Mouse (Mus musculus) kidney, adult 10 weeks (tissue): Measurements from ENCODE around the gene Zfyve21. TPM values are rescaled to one million over a fixed set of nuclear protein-coding genes. Genes with fewer than 3 reads are reported as not detected.

Experiments
- polyA plus RNA-seq: library from polyadenylated mRNA; stranded (reverse); fragments of 350-450 nt; fragmentation: Illumina TruSeq; extraction: RNeasy Lipid Tissue Mini Kit (QIAGEN cat#74804); gene quantifications from one replicate; pipeline ENCODE4 v1.2.3, GENCODE M21; 2014; ENCODE audit warnings: low read depth, low replicate concordance

The Zfyve21 gene
- 22.7 TPM for polyA plus RNA-seq

GRCm38 (mm10) chr12:111813766-111814617 lies at the start of gene Zfyve21, which contains the start of gene Xrcc3:
Zfyve21 (plus strand) TSS chr12:111814170.
Xrcc3 (minus strand) TSS chr12:111813873.

Other genes with a start within 250 kb of the Zfyve21 start
- gene Mark3, start 239.6 kb upstream of the Zfyve21 start, polyA plus RNA-seq, result 228 TPM
- gene Ckb, start 141.8 kb upstream of the Zfyve21 start, polyA plus RNA-seq, result 1.2 TPM
- 0.28 TPM for gene Trmt61a, start 136.1 kb upstream of the Zfyve21 start, polyA plus RNA-seq
- gene Bag5, start 100.9 kb upstream of the Zfyve21 start, polyA plus RNA-seq, result 17.7 TPM
- gene Apopt1, start 100.9 kb upstream of the Zfyve21 start, polyA plus RNA-seq, result 34.8 TPM
- gene Klc1, start 55.3 kb upstream of the Zfyve21 start, polyA plus RNA-seq, result 2.7 TPM
- gene Xrcc3, start 297 bp upstream of the Zfyve21 start, polyA plus RNA-seq, result not detected
- 3.0 TPM for gene Ppp1r13b, start 93.9 kb downstream of the Zfyve21 start, polyA plus RNA-seq
- 1,899 TPM for gene Atp5mpl, start 152.8 kb downstream of the Zfyve21 start, polyA plus RNA-seq
- not detected for gene Tdrd9, start 157.4 kb downstream of the Zfyve21 start, polyA plus RNA-seq
- not detected for gene Rd3l, start 167.1 kb downstream of the Zfyve21 start, polyA plus RNA-seq